Mouse (Mus musculus) megakaryocyte, embryonic 14.5 days (primary cell): ENCODE measurements around the gene Gm3952.

Experiments
- FLI1 ChIP-seq: IDR thresholded peaks from 2 replicates; pipeline ENCODE4 v1.6.1; 2012; ENCODE audit warnings: low read length, inconsistent platforms, mixed read lengths
- GATA1 ChIP-seq: IDR thresholded peaks from 3 replicates; pipeline ENCODE4 v1.6.1; 2012; ENCODE audit warnings: mixed read lengths, low read length, inconsistent platforms, borderline replicate concordance

GRCm38 (mm10) chr8:128704836-128705235, 93.7 kb downstream of the Gm3952 start:
- TF ChIP-seq GATA1 = no peak
- TF ChIP-seq FLI1 = no peak
